Mouse (Mus musculus) small intestine, adult 2 months (tissue): Measurements from ENCODE around the gene Melk.

Experiments
- CTCF ChIP-seq: fragments of 200-500 bp; IDR thresholded peaks from 2 replicates; pipeline ENCODE4 v1.5.1; 2012; ENCODE audit warnings: low read depth, mild to moderate bottlenecking, control low read depth, inconsistent platforms, low read length, moderate library complexity, mixed read lengths; ENCODE audit not compliant: insufficient replicate concordance, insufficient read length; ENCODE audit errors: extremely low read depth
- POLR2A ChIP-seq: fragments of 200-500 bp; IDR thresholded peaks from 2 replicates; pipeline ENCODE4 v1.6.1; 2012; ENCODE audit warnings: low read depth, mild to moderate bottlenecking, control low read depth, inconsistent platforms, low read length, moderate library complexity

DNA sequence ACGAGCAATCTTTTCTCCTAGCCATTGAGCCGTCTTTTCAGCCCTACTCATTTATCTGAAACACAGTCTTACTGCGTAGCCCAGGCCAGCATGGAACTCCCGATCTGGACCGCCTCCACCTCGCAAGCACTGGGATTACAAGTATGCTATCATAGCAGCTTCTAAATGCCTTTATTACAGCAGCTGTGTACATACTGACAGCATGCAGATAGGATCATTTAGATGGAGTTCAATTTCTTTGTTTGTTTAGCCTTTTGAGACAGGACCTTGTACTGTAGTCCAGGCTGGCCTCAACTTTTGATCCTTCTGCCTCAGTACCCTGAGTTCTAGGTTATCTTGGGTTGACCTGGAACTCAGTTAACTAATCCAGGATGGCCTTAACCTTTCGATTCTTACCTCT, 61.0 kb downstream of the Melk start:
- TF ChIP-seq POLR2A (no peak), CTCF (no peak)
